Mouse (Mus musculus): ENCODE measurements around the gene Snrnp200. TPM values are rescaled to one million over a fixed set of nuclear protein-coding genes. Genes with fewer than 3 reads are reported as not detected.

Snrnp200 gene
- total and polyA plus RNA-seq, 3 experiments = 67.5 to 137 (median 122) TPM

DNA sequence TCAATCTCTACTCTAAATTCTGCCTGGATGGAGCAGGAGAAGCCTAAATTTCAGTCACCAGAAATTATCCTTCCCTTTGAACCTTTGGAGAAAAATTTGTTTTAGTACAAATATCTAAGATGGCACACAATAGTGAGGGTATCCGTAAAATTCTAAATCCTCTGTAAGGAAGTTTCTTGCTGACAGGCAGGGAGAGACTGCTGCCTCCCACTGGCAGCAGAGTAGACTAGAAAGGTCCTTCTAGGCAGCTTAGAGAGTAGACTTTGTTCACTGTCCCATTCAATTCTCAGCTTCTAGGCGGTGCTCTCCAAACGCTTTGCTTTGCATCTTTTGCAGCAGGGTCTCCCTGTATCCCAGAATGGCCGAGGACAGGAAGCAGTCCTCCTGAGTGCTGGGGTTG is 59.7 kb downstream of the Snrnp200 start:
- TF ChIP-seq CTCF (IDR thresholded peaks at IDR 0.05 in 2 of 3, conservative IDR thresholded peaks at IDR 0.05 in 1 of 3; ENCODE audit: control insufficient read depth in 1 of 3, insufficient read depth in 1 of 3, low read depth in 2 of 3, low read length in 3 of 3, poor library complexity in 1 of 3, severe bottlenecking in 1 of 3) = peak in 2 of 3 experiments; percentile 1 to 9; a peak in 1 of 6 replicates
- TF ChIP-seq MXI1 (IDR thresholded peaks at IDR 0.05; ENCODE audit: low read depth, low read length) = no peak
- no peak for TF ChIP-seq TAL1 (IDR thresholded peaks at IDR 0.05; ENCODE audit: low read length)
- TF ChIP-seq TBP (IDR thresholded peaks at IDR 0.05; ENCODE audit: low read depth, low read length) = no peak
- no peak for TF ChIP-seq CHD1 (IDR thresholded peaks at IDR 0.05; ENCODE audit: low read depth, low read length)
- no peak for TF ChIP-seq CHD2 (IDR thresholded peaks at IDR 0.05; ENCODE audit: low read length)
- no peak for TF ChIP-seq NELFE (IDR thresholded peaks at IDR 0.05; ENCODE audit: low read depth, low read length)
- H3K79me2 ChIP-seq (ENCODE audit: control insufficient read depth, insufficient read depth, low read length, poor library complexity) = peaks cover 26% of the 10 kb centered on the region
- H3K36me3 ChIP-seq (ENCODE audit: control insufficient read depth in 1 of 2, insufficient read depth in 2 of 2, low read length in 2 of 2) = peaks cover 0 to 7% of the 10 kb centered on the region in 2 experiments; a peak in 2 of 4 replicates
- H3K27me3 ChIP-seq (ENCODE audit: control insufficient read depth in 1 of 2, insufficient read depth in 2 of 2, low read length in 2 of 2) = no peaks in the 10 kb centered on the region
- DNase-seq (ENCODE audit: low read depth, low spot score) = no peak
- H3K4me1 ChIP-seq (ENCODE audit: control insufficient read depth in 1 of 2, insufficient read depth in 2 of 2, low read length in 2 of 2) = peaks cover 0 to 3% of the 10 kb centered on the region in 2 experiments; a peak in 1 of 4 replicates
- no peak overlapping the region for H3K4me3 ChIP-seq (ENCODE audit: control insufficient read depth in 1 of 2, insufficient read depth in 1 of 2, low read depth in 2 of 2, low read length in 2 of 2)
- H3K9ac ChIP-seq (ENCODE audit: control insufficient read depth, low read depth, low read length, poor library complexity, severe bottlenecking) = no peak overlapping the region
- no peaks in the 10 kb centered on the region for H3K9me3 ChIP-seq (replicated peaks; ENCODE audit: insufficient read depth, low read length)
- no peak overlapping the region for H3K27ac ChIP-seq (ENCODE audit: control insufficient read depth, low read depth, low read length)

DNA sequence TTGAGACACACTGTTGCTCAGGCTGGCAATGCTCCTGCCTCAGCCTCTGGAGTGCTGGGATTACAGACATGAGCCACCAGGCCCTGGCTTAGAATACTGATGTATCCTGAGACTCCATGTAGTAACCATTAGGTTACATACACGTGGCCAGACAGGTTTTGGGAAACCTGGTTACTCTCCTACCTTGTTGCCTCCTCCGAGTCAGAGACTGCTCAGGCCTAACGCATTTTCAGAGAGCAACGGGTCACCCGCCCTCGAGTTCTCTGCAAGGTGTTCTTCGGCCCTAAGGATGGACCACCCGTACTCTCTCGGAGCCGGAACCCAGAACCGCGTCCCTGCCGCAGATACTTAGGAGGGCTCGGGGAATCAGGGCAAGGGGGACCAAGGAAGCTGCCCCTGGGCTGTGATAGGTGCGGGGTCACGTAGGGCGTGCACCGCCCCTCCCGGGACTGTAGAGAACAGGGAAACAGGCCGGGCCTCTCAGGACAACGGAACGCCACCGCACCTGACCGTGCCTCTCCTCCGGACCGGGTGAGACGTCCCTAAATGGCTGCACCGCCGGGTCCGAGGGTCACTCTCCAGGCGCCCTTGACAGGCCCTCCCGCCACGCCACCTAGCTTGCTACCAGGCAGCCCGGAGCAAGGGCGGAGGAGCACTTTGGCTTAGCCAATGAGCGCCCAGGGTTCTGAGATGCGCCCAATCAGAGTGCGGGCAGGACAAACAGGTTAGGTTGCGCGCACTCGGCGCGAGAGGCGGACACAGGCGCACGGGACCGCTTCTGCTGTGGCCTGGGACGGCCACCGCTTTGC is 61.5 kb downstream of the Snrnp200 start, which contains the start of gene Stard7:
TSS of gene Stard7 (plus strand) at position 728 of the 809 bp plus-strand sequence.
- Histone ChIP-seq H3K27ac (ENCODE audit: control insufficient read depth, low read depth, low read length) (peak within 1 kb of the TSS; percentile 62), H3K79me2 (ENCODE audit: control insufficient read depth, insufficient read depth, low read length, poor library complexity) (peaks cover 37% of the 10 kb centered on the region), H3K4me3 (ENCODE audit: control insufficient read depth in 1 of 2, insufficient read depth in 1 of 2, low read depth in 2 of 2, low read length in 2 of 2) (peak within 1 kb of the TSS; percentile 79 to 96), H3K9me3 (replicated peaks; ENCODE audit: insufficient read depth, low read length) (no peaks in the 10 kb centered on the region), H3K4me1 (ENCODE audit: control insufficient read depth in 1 of 2, insufficient read depth in 2 of 2, low read length in 2 of 2) (peaks cover 0 to 6% of the 10 kb centered on the region in 2 experiments; a peak in 3 of 4 replicates), H3K36me3 (ENCODE audit: control insufficient read depth in 1 of 2, insufficient read depth in 2 of 2, low read length in 2 of 2) (peaks cover 0 to 12% of the 10 kb centered on the region in 2 experiments; a peak in 2 of 4 replicates), H3K9ac (ENCODE audit: control insufficient read depth, low read depth, low read length, poor library complexity, severe bottlenecking) (peak within 1 kb of the TSS; percentile 80), H3K27me3 (ENCODE audit: control insufficient read depth in 1 of 2, insufficient read depth in 2 of 2, low read length in 2 of 2) (no peaks in the 10 kb centered on the region)
- no peak for TF ChIP-seq ETS1 (IDR thresholded peaks at IDR 0.05; ENCODE audit: low read depth, low read length)
- peak; percentile 81 for TF ChIP-seq HCFC1 (IDR thresholded peaks at IDR 0.05; ENCODE audit: low read depth, low read length)
- TF ChIP-seq NELFE (IDR thresholded peaks at IDR 0.05; ENCODE audit: low read depth, low read length) = peak; percentile 87
- no peak; the same call in 1 of the 2 replicates for TF ChIP-seq POLR2AphosphoS2 (IDR thresholded peaks at IDR 0.05; ENCODE audit: low read length)
- peak; percentile 44; the same call in 1 of the 2 replicates for TF ChIP-seq BHLHE40 (IDR thresholded peaks at IDR 0.05; ENCODE audit: borderline replicate concordance, low read depth, low read length)
- 0 out of 2 replicates have a peak, but pooled peaks have one; percentile 8 for TF ChIP-seq NRF1 (IDR thresholded peaks at IDR 0.05; ENCODE audit: insufficient read depth, low read depth, low read length, poor library complexity, severe bottlenecking)
- TF ChIP-seq MAX (IDR thresholded peaks at IDR 0.05; ENCODE audit: low read length) = peak; percentile 70
- TF ChIP-seq ZMIZ1 (IDR thresholded peaks at IDR 0.05; ENCODE audit: low read depth, low read length) = peak; percentile 81; the same call in 1 of the 2 replicates
- TF ChIP-seq TBP (IDR thresholded peaks at IDR 0.05; ENCODE audit: low read depth, low read length) = no peak
- TF ChIP-seq USF1 (IDR thresholded peaks at IDR 0.05; ENCODE audit: low read depth, low read length) = no peak
- 0 out of 2 replicates have a peak, but pooled peaks have one; percentile 54 for TF ChIP-seq E2F4 (IDR thresholded peaks at IDR 0.05; ENCODE audit: borderline replicate concordance, low read depth, low read length)
- TF ChIP-seq MYC (IDR thresholded peaks at IDR 0.05; ENCODE audit: low read depth, low read length) = peak; percentile 67; the same call in 1 of the 2 replicates
- peak; percentile 52; the same call in 1 of the 2 replicates for TF ChIP-seq SIN3A (IDR thresholded peaks at IDR 0.05; ENCODE audit: low read length)
- TF ChIP-seq ELF1 (IDR thresholded peaks at IDR 0.05; ENCODE audit: low read depth, low read length) = no peak
- peak; percentile 10; the same call in 1 of the 2 replicates for TF ChIP-seq TCF12 (IDR thresholded peaks at IDR 0.05; ENCODE audit: low read depth, low read length)
- TF ChIP-seq POLR2A (IDR thresholded peaks at IDR 0.05; ENCODE audit: control insufficient read depth in 1 of 2, insufficient read depth in 1 of 2, low read depth in 1 of 2, low read length in 2 of 2, poor library complexity in 1 of 2) = peak in 1 of 2 experiments; percentile 84; a peak in 2 of 4 replicates
- TF ChIP-seq MAZ (IDR thresholded peaks at IDR 0.05; ENCODE audit: low read depth, low read length) = 0 out of 2 replicates have a peak, but pooled peaks have one; percentile 20
- TF ChIP-seq GATA1 (IDR thresholded peaks at IDR 0.05; ENCODE audit: low read depth, low read length) = no peak
- peak; percentile 75 for TF ChIP-seq MXI1 (IDR thresholded peaks at IDR 0.05; ENCODE audit: low read depth, low read length)
- TF ChIP-seq CHD2 (IDR thresholded peaks at IDR 0.05; ENCODE audit: low read length) = 0 out of 2 replicates have a peak, but pooled peaks have one; percentile 12
- DNase-seq (ENCODE audit: low read depth, low spot score) = peak; percentile 98

Measured in MEL (cell line).